Mouse (Mus musculus): ENCODE measurements at regions not wholly inside any gene's neighbourhood (a gene's known extent, or its start where the extent isn't known, plus 50 kb on each side); places are given as distances from the start of the nearest gene placed in this dataset.

DNA sequence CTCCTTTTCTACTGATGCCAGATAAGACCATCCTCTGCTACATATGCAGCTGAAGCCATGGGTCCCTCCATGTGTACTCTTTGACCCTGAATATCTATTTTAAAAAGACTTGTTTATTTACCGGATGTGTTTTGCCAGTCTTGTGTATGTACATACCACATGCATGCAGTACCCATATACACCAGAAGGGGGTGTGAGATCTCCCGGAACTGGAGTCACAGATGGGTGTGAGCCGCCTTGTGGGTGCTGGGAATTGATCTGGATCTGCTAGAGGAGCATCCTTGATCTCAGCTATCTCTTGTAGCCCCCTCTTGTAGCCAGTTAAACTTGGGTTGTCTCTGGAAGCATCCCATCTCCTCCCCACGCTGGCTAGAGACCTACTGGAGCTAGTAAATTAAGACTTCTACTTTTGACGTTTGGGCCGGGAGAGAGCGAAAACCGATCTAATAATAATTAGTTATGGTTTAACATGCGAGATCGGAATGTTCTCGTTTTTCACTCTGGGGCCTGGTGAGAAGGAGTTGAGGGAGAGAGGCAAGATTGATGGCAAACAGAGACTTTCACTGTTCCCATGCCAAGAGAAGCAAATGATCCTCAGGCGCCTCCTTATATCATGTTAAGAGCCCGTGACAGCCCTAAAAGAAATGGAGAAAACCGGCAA is 77.6 kb downstream of the Gas1 start:
- Histone ChIP-seq H3K9me3 (ENCODE audit: control insufficient read depth, low read length) (no peaks in the 10 kb centered on the region), H3K27me3 (replicated peaks; ENCODE audit: control insufficient read depth, insufficient read depth, low read length) (no peaks in the 10 kb centered on the region), H3K9ac (ENCODE audit: low read depth, low read length) (no peak overlapping the region), H3K36me3 (ENCODE audit: control insufficient read depth, insufficient read depth, low read length) (no peaks in the 10 kb centered on the region), H3K4me3 (ENCODE audit: low read depth, low read length) (no peak overlapping the region), H3K4me1 (replicated peaks; ENCODE audit: control insufficient read depth, insufficient read depth, low read length) (no peaks in the 10 kb centered on the region), H3K4me2 (no peak overlapping the region), H3K27ac (ENCODE audit: low read depth, low read length) (no peak overlapping the region)
- ATAC-seq (replicated peaks; ENCODE audit: low FRiP score) (no peak), DNase-seq (ENCODE audit: low spot score) (no peak)
- WGBS, result 82% methylated on average over 14 of the region's 14 CpGs

DNA sequence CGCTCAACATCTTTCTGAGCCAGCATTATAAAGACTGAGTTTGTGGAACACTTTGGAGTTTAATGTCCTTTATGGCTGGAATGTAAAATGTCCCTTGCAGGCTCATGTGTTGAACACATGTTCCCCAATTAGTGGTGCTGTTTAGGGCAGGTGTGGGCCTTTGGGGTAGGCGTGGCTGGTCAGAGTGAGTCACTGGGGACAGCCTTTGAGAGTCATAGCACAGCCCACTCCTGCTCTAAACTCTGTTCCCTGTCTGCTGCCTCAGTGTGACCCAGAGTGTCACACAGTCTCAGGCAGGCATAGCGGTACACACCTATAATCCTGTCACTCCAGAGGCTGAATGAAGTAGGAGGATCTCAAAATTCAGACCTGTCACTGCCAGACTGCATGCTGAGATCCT is 78.8 kb downstream of the Gas1 start:
- Histone ChIP-seq H3K4me2 (no peak overlapping the region), H3K9me3 (ENCODE audit: control insufficient read depth, low read length) (no peaks in the 10 kb centered on the region), H3K9ac (ENCODE audit: low read depth, low read length) (no peak overlapping the region), H3K27ac (ENCODE audit: low read depth, low read length) (no peak overlapping the region), H3K4me3 (ENCODE audit: low read depth, low read length) (no peak overlapping the region), H3K4me1 (replicated peaks; ENCODE audit: control insufficient read depth, insufficient read depth, low read length) (no peaks in the 10 kb centered on the region), H3K36me3 (ENCODE audit: control insufficient read depth, insufficient read depth, low read length) (no peaks in the 10 kb centered on the region), H3K27me3 (replicated peaks; ENCODE audit: control insufficient read depth, insufficient read depth, low read length) (no peaks in the 10 kb centered on the region)
- DNase-seq (ENCODE audit: low spot score) (no peak), ATAC-seq (replicated peaks; ENCODE audit: low FRiP score) (no peak)
- WGBS, result 83% methylated on average over 3 of the region's 3 CpGs

DNA sequence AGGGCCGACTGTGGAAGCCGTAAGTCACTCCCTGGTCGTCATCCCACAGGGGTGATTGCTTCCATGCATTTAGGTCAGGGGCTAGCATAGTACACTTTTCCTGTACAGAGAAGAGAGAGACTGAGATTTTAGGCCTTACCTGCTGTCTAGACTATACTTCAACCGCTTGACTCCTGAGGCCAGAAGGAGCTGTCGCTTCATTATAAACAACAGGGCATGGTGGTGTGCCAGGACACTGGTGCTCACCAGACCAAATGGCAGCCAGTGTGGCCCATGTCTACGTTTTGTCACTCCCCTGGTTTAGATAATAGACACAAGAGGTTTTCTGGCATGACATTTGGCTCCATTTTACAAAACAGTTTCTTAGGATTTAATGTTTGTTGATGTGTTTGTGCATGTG is 79.4 kb downstream of the Gas1 start:
- H3K27me3 ChIP-seq (replicated peaks; ENCODE audit: control insufficient read depth, insufficient read depth, low read length), result no peaks in the 10 kb centered on the region
- DNase-seq (ENCODE audit: low spot score) (no peak), ATAC-seq (replicated peaks; ENCODE audit: low FRiP score) (no peak)
- H3K4me1 ChIP-seq (replicated peaks; ENCODE audit: control insufficient read depth, insufficient read depth, low read length), result no peaks in the 10 kb centered on the region
- no peak overlapping the region for H3K9ac ChIP-seq (ENCODE audit: low read depth, low read length)
- H3K9me3 ChIP-seq (ENCODE audit: control insufficient read depth, low read length), result no peaks in the 10 kb centered on the region
- H3K36me3 ChIP-seq (ENCODE audit: control insufficient read depth, insufficient read depth, low read length), result no peaks in the 10 kb centered on the region
- no peak overlapping the region for H3K27ac ChIP-seq (ENCODE audit: low read depth, low read length)
- 75% methylated on average over 6 of the region's 6 CpGs for WGBS
- H3K4me2 ChIP-seq, result no peak overlapping the region
- no peak overlapping the region for H3K4me3 ChIP-seq (ENCODE audit: low read depth, low read length)

DNA sequence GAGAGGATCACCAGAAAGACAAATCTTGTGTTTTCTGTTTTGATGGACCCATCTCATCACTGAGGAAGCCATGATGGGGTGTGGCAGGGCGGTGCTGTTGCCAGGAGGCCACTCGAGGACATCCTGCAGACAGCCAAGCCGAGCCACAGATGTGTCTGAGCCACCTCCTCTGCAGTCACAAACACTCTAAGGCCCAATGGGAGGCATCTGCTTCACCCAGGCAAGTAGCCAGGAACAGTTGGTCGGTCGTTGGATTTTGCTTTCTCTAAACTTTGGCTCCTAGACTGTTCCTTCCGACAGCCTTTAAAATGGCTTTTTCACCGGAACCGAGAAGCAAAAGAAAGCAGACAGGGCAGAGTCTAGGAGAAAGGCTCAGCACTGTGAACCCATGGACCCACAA is 90.5 kb downstream of the Gas1 start:
- ATAC-seq (replicated peaks; ENCODE audit: low FRiP score) (no peak), DNase-seq (ENCODE audit: low spot score) (no peak)
- Histone ChIP-seq H3K9me3 (ENCODE audit: control insufficient read depth, low read length) (no peaks in the 10 kb centered on the region), H3K4me1 (replicated peaks; ENCODE audit: control insufficient read depth, insufficient read depth, low read length) (no peaks in the 10 kb centered on the region), H3K4me3 (ENCODE audit: low read depth, low read length) (no peak overlapping the region), H3K27ac (ENCODE audit: low read depth, low read length) (no peak overlapping the region), H3K27me3 (replicated peaks; ENCODE audit: control insufficient read depth, insufficient read depth, low read length) (no peaks in the 10 kb centered on the region), H3K36me3 (ENCODE audit: control insufficient read depth, insufficient read depth, low read length) (no peaks in the 10 kb centered on the region), H3K4me2 (no peak overlapping the region), H3K9ac (ENCODE audit: low read depth, low read length) (no peak overlapping the region)
- WGBS, result 89% methylated on average over 8 of the region's 8 CpGs

DNA sequence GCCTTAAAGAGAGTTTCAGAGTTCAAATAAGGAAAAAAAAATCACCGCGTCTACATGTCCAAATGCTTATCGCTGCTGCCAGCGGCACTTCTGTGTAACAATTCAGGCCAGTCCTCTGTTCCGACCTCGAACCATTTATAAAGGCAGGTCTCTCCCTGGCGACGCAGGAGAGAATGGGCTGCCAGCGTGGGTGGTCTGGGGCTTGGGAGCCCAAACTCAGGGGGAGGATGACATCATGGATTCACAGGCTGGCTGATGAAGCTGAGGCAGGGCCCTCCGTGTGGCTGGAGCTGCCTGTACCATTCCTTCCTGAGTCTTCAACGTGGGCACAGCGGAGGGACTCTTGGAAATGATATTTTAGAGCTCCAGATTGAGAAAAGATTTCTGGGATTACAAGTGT is 92.2 kb downstream of the Gas1 start:
- 57% methylated on average over 12 of the region's 12 CpGs for WGBS

DNA sequence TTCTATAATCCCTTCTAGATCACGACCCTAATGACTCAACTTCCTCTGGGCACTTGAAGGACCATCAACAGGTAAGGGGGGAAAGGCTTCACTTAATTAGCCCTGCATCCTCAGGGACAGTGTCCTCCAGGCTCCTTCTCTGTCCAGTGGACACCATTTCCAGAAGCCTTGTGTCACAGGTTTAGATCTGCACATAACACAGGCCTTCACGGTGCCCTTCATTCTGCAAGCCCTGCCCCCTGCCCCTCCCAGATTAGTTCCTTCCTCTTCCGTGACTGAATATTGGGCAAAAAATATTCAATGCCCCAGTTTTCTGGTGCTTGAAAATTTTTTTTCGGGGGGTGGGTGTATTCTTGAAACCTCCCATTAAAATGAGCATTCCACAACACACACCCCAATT is 92.9 kb downstream of the Gas1 start:
- H3K4me3 ChIP-seq (ENCODE audit: low read depth, low read length), result no peak overlapping the region
- H3K4me2 ChIP-seq, result no peak overlapping the region
- 64% methylated on average over 4 of the region's 4 CpGs for WGBS
- H3K27me3 ChIP-seq (replicated peaks; ENCODE audit: control insufficient read depth, insufficient read depth, low read length), result no peaks in the 10 kb centered on the region
- no peaks in the 10 kb centered on the region for H3K36me3 ChIP-seq (ENCODE audit: control insufficient read depth, insufficient read depth, low read length)
- DNase-seq (ENCODE audit: low spot score), result no peak
- no peak overlapping the region for H3K9ac ChIP-seq (ENCODE audit: low read depth, low read length)
- H3K4me1 ChIP-seq (replicated peaks; ENCODE audit: control insufficient read depth, insufficient read depth, low read length), result no peaks in the 10 kb centered on the region
- no peak overlapping the region for H3K27ac ChIP-seq (ENCODE audit: low read depth, low read length)
- no peaks in the 10 kb centered on the region for H3K9me3 ChIP-seq (ENCODE audit: control insufficient read depth, low read length)
- no peak for ATAC-seq (replicated peaks; ENCODE audit: low FRiP score)

More for the DNA sequence above, 92.2 kb downstream of the Gas1 start:
- Histone ChIP-seq H3K27ac (ENCODE audit: low read depth, low read length) (no peak overlapping the region), H3K36me3 (ENCODE audit: control insufficient read depth, insufficient read depth, low read length) (no peaks in the 10 kb centered on the region), H3K4me3 (ENCODE audit: low read depth, low read length) (no peak overlapping the region), H3K9ac (ENCODE audit: low read depth, low read length) (no peak overlapping the region), H3K4me2 (no peak overlapping the region), H3K27me3 (replicated peaks; ENCODE audit: control insufficient read depth, insufficient read depth, low read length) (no peaks in the 10 kb centered on the region), H3K9me3 (ENCODE audit: control insufficient read depth, low read length) (no peaks in the 10 kb centered on the region), H3K4me1 (replicated peaks; ENCODE audit: control insufficient read depth, insufficient read depth, low read length) (no peaks in the 10 kb centered on the region)
- ATAC-seq (replicated peaks; ENCODE audit: low FRiP score) (no peak), DNase-seq (ENCODE audit: low spot score) (no peak)

DNA sequence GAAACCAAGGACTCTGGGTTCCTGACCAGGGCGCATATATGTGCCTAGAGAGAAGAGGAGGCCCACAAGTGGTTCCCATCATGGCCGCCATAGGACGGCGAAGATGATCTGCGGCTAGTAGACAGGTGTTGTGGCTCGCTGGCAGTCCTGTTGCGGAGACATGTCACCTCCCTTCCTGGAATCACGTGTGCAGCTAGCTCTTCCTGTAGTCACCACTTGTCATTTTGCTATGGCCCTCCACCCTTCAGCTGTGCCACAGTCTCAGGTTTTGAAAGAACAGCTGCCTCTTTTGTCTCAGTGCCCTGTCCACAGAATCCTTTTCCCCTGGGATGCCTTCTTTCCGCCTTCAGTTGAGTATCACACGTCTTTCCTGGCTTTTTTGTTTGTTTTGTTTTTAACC is 97.1 kb downstream of the Gas1 start:
- no peaks in the 10 kb centered on the region for H3K9me3 ChIP-seq (ENCODE audit: control insufficient read depth, low read length)
- no peak overlapping the region for H3K27ac ChIP-seq (ENCODE audit: low read depth, low read length)
- H3K9ac ChIP-seq (ENCODE audit: low read depth, low read length), result no peak overlapping the region
- no peak overlapping the region for H3K4me2 ChIP-seq
- ATAC-seq (replicated peaks; ENCODE audit: low FRiP score), result no peak
- no peaks in the 10 kb centered on the region for H3K27me3 ChIP-seq (replicated peaks; ENCODE audit: control insufficient read depth, insufficient read depth, low read length)
- no peak overlapping the region for H3K4me3 ChIP-seq (ENCODE audit: low read depth, low read length)
- H3K36me3 ChIP-seq (ENCODE audit: control insufficient read depth, insufficient read depth, low read length), result no peaks in the 10 kb centered on the region
- 85% methylated on average over 10 of the region's 10 CpGs for WGBS
- no peaks in the 10 kb centered on the region for H3K4me1 ChIP-seq (replicated peaks; ENCODE audit: control insufficient read depth, insufficient read depth, low read length)
- no peak for DNase-seq (ENCODE audit: low spot score)

DNA sequence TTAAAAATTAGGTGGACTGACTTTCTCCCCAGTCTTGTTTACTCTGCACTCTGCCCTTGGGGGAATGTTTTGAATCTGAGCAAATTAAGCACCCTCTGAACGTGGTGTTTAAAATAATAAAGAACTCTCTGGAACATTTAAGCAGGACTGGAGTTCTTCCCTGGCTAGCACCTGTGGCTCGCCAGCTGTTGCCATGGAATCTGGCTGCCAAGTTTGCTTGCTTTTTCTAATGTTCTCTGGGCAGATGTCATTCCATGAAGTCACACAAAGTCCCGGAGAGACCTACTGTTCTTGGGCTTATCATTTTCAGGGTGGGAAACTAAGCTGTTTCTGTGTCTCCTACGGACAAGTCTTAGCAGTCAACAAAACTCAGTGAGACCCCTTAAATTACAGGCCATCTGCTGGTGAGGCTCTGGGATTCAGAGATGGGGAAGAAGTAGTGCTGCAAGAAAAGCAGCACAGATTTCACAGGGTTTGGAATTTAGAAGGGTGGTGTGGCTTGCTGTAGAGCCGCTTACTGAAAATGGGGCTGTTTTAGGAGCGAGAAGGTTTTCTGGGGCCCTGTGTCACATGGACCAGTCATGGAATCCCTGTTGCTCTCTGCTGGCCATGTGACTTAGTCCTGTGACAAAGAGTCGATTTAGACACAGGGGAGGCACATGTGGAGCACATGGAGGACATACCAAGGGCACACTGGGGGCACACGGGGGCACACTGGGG is 98.7 kb downstream of the Gas1 start:
- Histone ChIP-seq H3K4me1 (replicated peaks; ENCODE audit: control insufficient read depth, insufficient read depth, low read length) (no peaks in the 10 kb centered on the region), H3K36me3 (ENCODE audit: control insufficient read depth, insufficient read depth, low read length) (no peaks in the 10 kb centered on the region), H3K27me3 (replicated peaks; ENCODE audit: control insufficient read depth, insufficient read depth, low read length) (no peaks in the 10 kb centered on the region), H3K4me2 (no peak overlapping the region), H3K9me3 (ENCODE audit: control insufficient read depth, low read length) (no peaks in the 10 kb centered on the region), H3K9ac (ENCODE audit: low read depth, low read length) (no peak overlapping the region), H3K4me3 (ENCODE audit: low read depth, low read length) (no peak overlapping the region), H3K27ac (ENCODE audit: low read depth, low read length) (no peak overlapping the region)
- ATAC-seq (replicated peaks; ENCODE audit: low FRiP score) (no peak), DNase-seq (ENCODE audit: low spot score) (no peak)
- 75% methylated on average over 8 of the region's 8 CpGs for WGBS

DNA sequence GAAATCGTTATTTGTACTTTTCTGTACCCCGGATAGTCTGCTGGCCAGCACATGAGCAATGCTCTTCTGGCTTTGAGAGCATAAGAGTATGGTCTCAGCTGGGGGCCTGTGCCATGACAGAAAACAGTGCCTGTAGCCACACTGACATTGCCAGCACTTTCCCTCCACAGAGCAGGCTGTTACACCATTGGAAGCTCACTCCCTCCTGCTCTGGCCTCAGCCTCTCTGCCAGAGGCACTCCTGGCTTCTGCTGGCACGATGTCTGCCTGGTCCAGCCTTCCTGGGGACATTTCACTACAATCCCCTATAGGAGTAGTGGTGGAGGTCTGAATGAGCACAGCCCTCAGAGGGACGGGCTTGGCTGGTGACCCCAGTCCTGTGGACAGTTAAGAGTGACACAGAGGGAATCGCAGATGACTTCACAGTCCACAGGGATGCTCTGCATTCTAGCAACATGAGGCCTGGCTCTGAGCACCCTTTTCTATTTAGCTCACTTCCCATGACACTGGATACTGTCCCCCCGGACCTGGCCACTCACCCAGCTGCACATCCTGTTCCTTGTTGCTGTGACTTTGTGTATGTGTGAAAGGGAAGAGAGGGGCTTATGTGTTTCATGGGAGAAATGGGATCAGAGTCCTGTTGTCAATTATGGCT is 100.9 kb downstream of the Gas1 start:
- H3K4me2 ChIP-seq, result no peak overlapping the region
- H3K4me3 ChIP-seq (ENCODE audit: low read depth, low read length), result no peak overlapping the region
- no peak for ATAC-seq (replicated peaks; ENCODE audit: low FRiP score)
- no peaks in the 10 kb centered on the region for H3K9me3 ChIP-seq (ENCODE audit: control insufficient read depth, low read length)
- no peaks in the 10 kb centered on the region for H3K27me3 ChIP-seq (replicated peaks; ENCODE audit: control insufficient read depth, insufficient read depth, low read length)
- no peaks in the 10 kb centered on the region for H3K36me3 ChIP-seq (ENCODE audit: control insufficient read depth, insufficient read depth, low read length)
- DNase-seq (ENCODE audit: low spot score), result no peak
- WGBS, result 59% methylated on average over 6 of the region's 6 CpGs
- H3K4me1 ChIP-seq (replicated peaks; ENCODE audit: control insufficient read depth, insufficient read depth, low read length), result no peaks in the 10 kb centered on the region
- no peak overlapping the region for H3K9ac ChIP-seq (ENCODE audit: low read depth, low read length)
- H3K27ac ChIP-seq (ENCODE audit: low read depth, low read length), result no peak overlapping the region
